Mouse (Mus musculus) left cerebral cortex, adult 11 months (tissue): ENCODE data around the gene Tspyl1.
"Not testable (repeated sequence)": the region's sequence is repeated elsewhere in the genome, so short reads cannot be mapped to it uniquely, and the experiment has no call there.

Experiments used
- DNase-seq: peaks from one replicate; pipeline ENCODE4 v3.0.0; 2022; ENCODE audit warnings: low spot score

Gene Tspyl1

GRCm38 (mm10) chr10:34281962-34282388, at the start of gene Tspyl1:
Gene Tspyl1 (plus strand): TSS chr10:34282190.
- peak; percentile 95 for DNase-seq

GRCm38 (mm10) chr10:34233418-34233817, 48.6 kb upstream of the Tspyl1 start:
- DNase-seq, result no peak

GRCm38 (mm10) chr10:34233931-34234745, 47.9 kb upstream of the Tspyl1 start:
- no peak for DNase-seq

- DNase-seq, result no peak
Measured at GRCm38 (mm10) chr10:34235384-34235783, 46.6 kb upstream of the Tspyl1 start.

GRCm38 (mm10) chr10:34236569-34236968, 45.4 kb upstream of the Tspyl1 start:
- DNase-seq, result no peak

- no peak for DNase-seq
Measured at GRCm38 (mm10) chr10:34238536-34238935, 43.5 kb upstream of the Tspyl1 start.

GRCm38 (mm10) chr10:34244745-34245144, 37.2 kb upstream of the Tspyl1 start:
- no peak for DNase-seq

- DNase-seq, result no peak
Measured at GRCm38 (mm10) chr10:34246106-34246505, 35.9 kb upstream of the Tspyl1 start.

GRCm38 (mm10) chr10:34247757-34248156, 34.2 kb upstream of the Tspyl1 start:
- DNase-seq, result no peak

- DNase-seq, result no peak
Measured at GRCm38 (mm10) chr10:34249594-34249993, 32.4 kb upstream of the Tspyl1 start.

GRCm38 (mm10) chr10:34252833-34253232, 29.2 kb upstream of the Tspyl1 start:
- DNase-seq, result not testable (repeated sequence)

- no peak for DNase-seq
Measured at GRCm38 (mm10) chr10:34265106-34265505, 16.9 kb upstream of the Tspyl1 start.

GRCm38 (mm10) chr10:34267312-34268070, 14.5 kb upstream of the Tspyl1 start:
- no peak for DNase-seq

- DNase-seq, result peak; percentile 8
Measured at GRCm38 (mm10) chr10:34271681-34272080, 10.3 kb upstream of the Tspyl1 start.

GRCm38 (mm10) chr10:34280591-34281175, 1.3 kb upstream of the Tspyl1 start:
- DNase-seq, result no peak

GRCm38 (mm10) chr10:34281211-34281961, 604 bp upstream of the Tspyl1 start:
- no peak for DNase-seq

- DNase-seq, result no peak
Measured at GRCm38 (mm10) chr10:34282420-34283238, 639 bp downstream of the Tspyl1 start.

- DNase-seq, result no peak
Measured at GRCm38 (mm10) chr10:34296911-34297298, 14.9 kb downstream of the Tspyl1 start.

GRCm38 (mm10) chr10:34297299-34297979, 15.4 kb downstream of the Tspyl1 start, which contains the start of gene Tspyl4:
Gene Tspyl4 (plus strand): TSS chr10:34297442.
- peak; percentile 95 for DNase-seq

GRCm38 (mm10) chr10:34297980-34298753, 16.2 kb downstream of the Tspyl1 start:
- no peak for DNase-seq
